Mouse (Mus musculus) limb, embryonic 13.5 days (tissue): ENCODE results near the gene Gm3448. TPM values are rescaled to one million over a fixed set of nuclear protein-coding genes. Genes with fewer than 3 reads are reported as not detected.

ENCODE experiments used
- polyA plus RNA-seq: library from polyadenylated mRNA; unstranded; fragments of >200 nt; fragmentation: Nextera tagmentation; extraction: Ambion mirVana; gene quantifications from 2 replicates; pipeline ENCODE4 v1.2.1, GENCODE M21; 2015

The Gm3448 gene
- polyA plus RNA-seq, 1 experiment from 2014 or later, result 3.8 TPM

Other genes starting within 250 kb of the Gm3448 start
- gene Wdr27, start 98.4 kb downstream of the Gm3448 start, polyA plus RNA-seq, result 3.9 and 5.6 TPM in 2 replicates
- 31.5 and 32.7 TPM in 2 replicates for gene 1600012H06Rik, start 98.4 kb downstream of the Gm3448 start, polyA plus RNA-seq
- gene Phf10, start 80.3 kb downstream of the Gm3448 start, polyA plus RNA-seq, result 32.1 and 34.6 TPM in 2 replicates
- gene 9030025P20Rik, start 63.1 kb downstream of the Gm3448 start, polyA plus RNA-seq, result 10.9 and 11.0 TPM in 2 replicates
- gene Gm3417, start 62.7 kb downstream of the Gm3448 start, polyA plus RNA-seq, result 0.86 TPM in 1 of 2 replicates, not detected in the other
- 7.8 and 8.7 TPM in 2 replicates for gene Gm3435, start 31.4 kb downstream of the Gm3448 start, polyA plus RNA-seq
- gene Ermard, start 329 bp downstream of the Gm3448 start, polyA plus RNA-seq, result 91.4 and 95.4 TPM in 2 replicates
- 0.32 and 0.39 TPM in 2 replicates for gene Tcte3, start within 50 bp of the Gm3448 start, polyA plus RNA-seq